ENCODE assay signal across 8 mouse cellular contexts in the genomic region with DNA sequence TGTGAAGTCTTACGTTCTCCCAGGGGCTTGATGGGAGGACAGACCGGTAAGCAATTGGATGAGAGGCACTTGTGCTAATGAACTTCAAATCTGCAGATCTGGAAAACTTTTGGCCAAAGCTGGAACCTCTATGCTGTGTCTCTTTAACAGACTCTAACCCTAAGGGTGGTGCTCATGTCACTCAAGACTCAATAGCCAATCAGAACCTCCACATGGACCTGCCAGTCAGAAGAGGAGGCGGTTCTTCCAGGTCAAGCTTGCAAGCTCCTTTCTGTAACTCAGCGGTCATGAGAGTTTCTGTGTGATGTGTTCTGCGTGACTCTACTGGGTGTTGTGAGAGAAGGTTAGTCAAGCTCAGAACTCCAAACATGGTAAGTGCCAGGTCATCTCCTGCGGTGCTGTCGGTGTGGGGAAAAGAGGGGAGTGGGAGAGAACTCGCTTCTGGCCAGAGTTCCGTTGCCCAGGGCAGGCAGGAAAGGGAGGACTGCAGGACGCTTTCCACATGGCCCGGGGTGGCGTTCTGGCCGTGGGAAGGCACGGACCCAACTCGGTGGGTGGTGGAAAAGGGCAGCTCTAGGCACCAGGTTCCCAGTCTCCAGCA. TPM values are rescaled to one million over a fixed set of nuclear protein-coding genes. Genes with fewer than 3 reads are reported as not detected.
A peak's percentile ranks its signal among the peaks of the same experiment; 100 is the strongest.
DNase-seq lines count a peak whose midpoint lies in the region; ATAC-seq and TF ChIP-seq lines count a peak whose summit lies in the region.
"Not testable (repeated sequence)": the region's sequence is repeated elsewhere in the genome, so short reads cannot be mapped to it uniquely, and the experiment has no call there.

Zfp971 (plus strand) TSS at position 274 of the 601 bp plus-strand sequence.

- H3K27ac ChIP-seq in hindbrain, embryonic 11.5 days (ENCODE audit: low read depth, low read length); lung, embryonic 14.5 days (ENCODE audit: low read depth): not testable (repeated sequence)
- H3K27ac ChIP-seq in neural tube, embryonic 15.5 days (replicated peaks): peak within 1 kb of the TSS; percentile 45

- H3K9ac ChIP-seq in hindbrain, embryonic 11.5 days (ENCODE audit: low read depth, low read length): peak within 1 kb of the TSS; percentile 45; the same call in 1 of the 2 replicates
- H3K9ac ChIP-seq in lung, embryonic 14.5 days: peak within 1 kb of the TSS; percentile 58
- peak within 1 kb of the TSS; percentile 46 for H3K9ac ChIP-seq in neural tube, embryonic 15.5 days (replicated peaks)

- not testable (repeated sequence) for TF ChIP-seq CTCF in lung, embryonic 14.5 days (IDR thresholded peaks at IDR 0.05; ENCODE audit: low read depth)

- ATAC-seq in hindbrain, embryonic 11.5 days (ENCODE audit: low FRiP score); lung, embryonic 14.5 days (ENCODE audit: insufficient read depth); neural tube, embryonic 15.5 days (ENCODE audit: low FRiP score): not testable (repeated sequence)

- H3K4me3 ChIP-seq in hindbrain, embryonic 11.5 days (ENCODE audit: low read depth, low read length): peak within 1 kb of the TSS; percentile 53
- H3K4me3 ChIP-seq in lung, embryonic 14.5 days (ENCODE audit: low read depth, low read length): peak within 1 kb of the TSS; percentile 51
- peak within 1 kb of the TSS; percentile 58 for H3K4me3 ChIP-seq in neural tube, embryonic 15.5 days (replicated peaks)

- not testable (repeated sequence) for H3K9me3 ChIP-seq in hindbrain, embryonic 11.5 days (ENCODE audit: control insufficient read depth, low read length); lung, embryonic 14.5 days (ENCODE audit: low read depth, low read length); neural tube, embryonic 15.5 days (replicated peaks)

- H3K4me1 ChIP-seq in hindbrain, embryonic 11.5 days (replicated peaks; ENCODE audit: control insufficient read depth, insufficient read depth, low read length); lung, embryonic 14.5 days (ENCODE audit: insufficient read depth); neural tube, embryonic 15.5 days: not testable (repeated sequence)

- H3K27me3 ChIP-seq in hindbrain, embryonic 11.5 days (ENCODE audit: control insufficient read depth, insufficient read depth, low read length); lung, embryonic 14.5 days (ENCODE audit: insufficient read depth, low read length); neural tube, embryonic 15.5 days (replicated peaks): not testable (repeated sequence)

- H3K4me2 ChIP-seq in hindbrain, embryonic 11.5 days (replicated peaks; ENCODE audit: low read depth, low read length): peak within 1 kb of the TSS; percentile 43
- peak within 1 kb of the TSS; percentile 57 for H3K4me2 ChIP-seq in lung, embryonic 14.5 days
- H3K4me2 ChIP-seq in neural tube, embryonic 15.5 days: peak within 1 kb of the TSS; percentile 57

- 2% methylated on average over 11 of the region's 15 CpGs for WGBS in hindbrain, embryonic 11.5 days
- WGBS in lung, embryonic 14.5 days: 0% methylated on average over 13 of the region's 15 CpGs
- WGBS in neural tube, embryonic 15.5 days: 1% methylated on average over 14 of the region's 15 CpGs

- peak; percentile 49 for DNase-seq in ES-CJ7 (ENCODE audit: low read depth, low spot score)
- peak; percentile 80 for DNase-seq in cerebellum, adult 9-10 months
- DNase-seq in frontal cortex, postnatal 14 days (ENCODE audit: low spot score in 2 of 2): peak; percentile 33 to 37
- peak; percentile 46 for DNase-seq in hindbrain, embryonic 11.5 days (ENCODE audit: low spot score)
- peak; percentile 69 for DNase-seq in layer of hippocampus, adult 9-11 months
- peak; percentile 45 for DNase-seq in lung, embryonic 14.5 days
- peak; percentile 33 for DNase-seq in testis, postnatal 14 days (ENCODE audit: low spot score)

- not testable (repeated sequence) for H3K36me3 ChIP-seq in hindbrain, embryonic 11.5 days (ENCODE audit: control insufficient read depth, insufficient read depth, low read length); lung, embryonic 14.5 days (ENCODE audit: insufficient read depth); neural tube, embryonic 15.5 days

RNA-seq across cellular contexts. Expression of gene Zfp971, which starts in this region (rescaled TPM):
- polyA plus RNA-seq in hindbrain, embryonic 11.5 days (2014; fragmentation: Nextera tagmentation; extraction: Ambion mirVana): 14.2 and 15.1 TPM in 2 replicates
- 16.6 and 18.0 TPM in 2 replicates for polyA plus RNA-seq in lung, embryonic 14.5 days (2014; fragmentation: Nextera tagmentation; extraction: Ambion mirVana)
- polyA plus RNA-seq in neural tube, embryonic 15.5 days (2015; fragmentation: Nextera tagmentation; extraction: Ambion mirVana): 11.4 and 11.7 TPM in 2 replicates
